Mouse (Mus musculus): ENCODE measurements at regions not wholly inside any gene's neighbourhood (a gene's known extent, or its start where the extent isn't known, plus 50 kb on each side); places are given as distances from the start of the nearest gene placed in this dataset.

DNA sequence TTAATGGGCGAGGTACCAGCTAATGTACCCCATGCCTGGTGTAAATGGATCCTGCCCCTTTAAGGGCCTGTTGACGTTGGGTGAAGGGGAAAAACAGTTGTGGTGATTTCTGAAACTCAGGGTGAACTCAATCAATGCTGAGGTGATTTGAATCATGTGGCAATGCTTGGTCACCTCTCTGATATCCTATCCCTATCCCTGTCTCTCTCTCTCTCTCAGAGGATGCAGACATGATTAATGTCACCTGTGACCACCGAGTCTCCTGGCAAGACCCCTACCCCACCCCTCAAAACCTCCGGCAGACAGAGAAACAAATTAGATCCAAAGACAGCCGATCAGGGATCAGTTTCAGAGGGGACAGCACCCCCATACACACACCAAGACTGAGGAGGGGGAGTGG lies 54.8 kb upstream of the Tbx3 start:
- Histone ChIP-seq H3K79me2 (ENCODE audit: control insufficient read depth, insufficient read depth) (no peaks in the 10 kb centered on the region), H3K4me2 (ENCODE audit: low read depth) (no peak overlapping the region), H3K27me3 (ENCODE audit: control insufficient read depth, insufficient read depth, insufficient read length) (no peaks in the 10 kb centered on the region), H3K36me3 (ENCODE audit: control insufficient read depth, insufficient read depth) (no peaks in the 10 kb centered on the region), H3K4me3 (no peak overlapping the region), H3ac (ENCODE audit: control insufficient read depth, insufficient read length) (no peak overlapping the region)
- TF ChIP-seq POLR2AphosphoS2 (IDR thresholded peaks at IDR 0.05; ENCODE audit: insufficient read length, low read depth) (no peak), REST (IDR thresholded peaks at IDR 0.05; ENCODE audit: insufficient read depth, insufficient read length) (no peak), POLR2A (IDR thresholded peaks at IDR 0.05; ENCODE audit: insufficient read length, low read depth) (no peak), USF1 (IDR thresholded peaks at IDR 0.05; ENCODE audit: low read depth) (no peak), MAX (IDR thresholded peaks at IDR 0.05; ENCODE audit: low read depth) (no peak)

DNA sequence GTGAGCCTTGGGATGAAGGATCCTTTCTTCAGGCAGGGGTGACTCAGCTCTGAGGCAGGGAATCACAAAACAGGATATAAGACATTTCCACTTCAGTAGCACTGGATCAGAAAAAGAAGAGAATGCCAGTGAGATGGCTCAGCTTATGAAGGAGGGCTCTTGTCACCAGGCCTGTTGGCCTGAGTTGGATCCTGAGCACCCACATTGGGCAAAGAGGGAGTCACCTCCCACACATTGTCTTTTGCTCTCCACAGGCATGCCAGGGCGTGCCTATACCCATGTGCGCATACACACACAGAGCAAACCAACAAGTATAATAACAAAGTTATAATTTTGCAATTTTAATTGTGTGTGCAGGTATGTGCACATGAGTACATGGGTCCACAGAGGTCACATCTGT lies 52.6 kb upstream of the Tbx3 start:
- Histone ChIP-seq H3K4me3 (no peak overlapping the region), H3K79me2 (ENCODE audit: control insufficient read depth, insufficient read depth) (no peaks in the 10 kb centered on the region), H3K27me3 (ENCODE audit: control insufficient read depth, insufficient read depth, insufficient read length) (no peaks in the 10 kb centered on the region), H3K36me3 (ENCODE audit: control insufficient read depth, insufficient read depth) (no peaks in the 10 kb centered on the region), H3ac (ENCODE audit: control insufficient read depth, insufficient read length) (no peak overlapping the region), H3K4me2 (ENCODE audit: low read depth) (no peak overlapping the region)
- no peak for TF ChIP-seq CEBPB (IDR thresholded peaks at IDR 0.05; ENCODE audit: insufficient read depth, poor library complexity, severe bottlenecking)
- TF ChIP-seq REST (IDR thresholded peaks at IDR 0.05; ENCODE audit: insufficient read depth, insufficient read length) = no peak
- no peak for TF ChIP-seq MYOG (IDR thresholded peaks at IDR 0.05; ENCODE audit: control insufficient read depth in 1 of 3, insufficient read depth in 1 of 3, insufficient read length in 2 of 3, low read depth in 2 of 3)

DNA sequence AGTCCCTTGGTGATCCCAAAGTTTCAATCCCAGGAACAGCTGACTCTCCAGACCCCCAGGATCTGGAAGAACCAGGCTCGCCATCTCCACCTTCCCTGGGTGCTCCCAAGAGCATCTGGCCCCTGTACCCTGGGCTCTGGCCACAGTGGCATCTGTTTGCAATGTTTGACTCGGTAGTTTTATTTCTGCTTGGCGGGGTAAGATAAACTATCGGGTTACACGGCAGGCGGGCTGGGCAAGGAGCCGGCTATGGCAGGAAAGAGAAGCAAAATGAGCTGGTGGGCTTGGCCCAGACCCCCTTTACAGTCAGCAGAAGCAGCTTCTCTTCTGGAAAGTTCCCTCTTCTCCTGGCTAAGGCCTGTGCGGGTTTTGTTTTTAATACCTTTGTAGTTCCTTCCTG lies 50.6 kb upstream of the Tbx3 start:
- H3K4me3 ChIP-seq = no peak overlapping the region
- no peak for TF ChIP-seq E2F4 (IDR thresholded peaks at IDR 0.05; ENCODE audit: insufficient read depth)
- TF ChIP-seq TCF3 (IDR thresholded peaks at IDR 0.05; ENCODE audit: insufficient read length, low read depth) = no peak
- no peak for TF ChIP-seq MAX (IDR thresholded peaks at IDR 0.05; ENCODE audit: low read depth)
- TF ChIP-seq MYOD1 (IDR thresholded peaks at IDR 0.05; ENCODE audit: control insufficient read depth in 1 of 3, insufficient read length in 2 of 3, low read depth in 2 of 3) = no peak
- TF ChIP-seq POLR2A (IDR thresholded peaks at IDR 0.05; ENCODE audit: insufficient read length, low read depth) = no peak
- no peak for TF ChIP-seq SRF (IDR thresholded peaks at IDR 0.05; ENCODE audit: control insufficient read depth, insufficient read length, low read depth)
- TF ChIP-seq REST (IDR thresholded peaks at IDR 0.05; ENCODE audit: insufficient read depth, insufficient read length) = no peak
- no peak for TF ChIP-seq USF1 (IDR thresholded peaks at IDR 0.05; ENCODE audit: low read depth)
- no peak for TF ChIP-seq MYOG (IDR thresholded peaks at IDR 0.05; ENCODE audit: control insufficient read depth in 1 of 3, insufficient read depth in 1 of 3, insufficient read length in 2 of 3, low read depth in 2 of 3)
- no peak for TF ChIP-seq TCF12 (IDR thresholded peaks at IDR 0.05; ENCODE audit: insufficient read depth, poor library complexity, severe bottlenecking)
- TF ChIP-seq POLR2AphosphoS2 (IDR thresholded peaks at IDR 0.05; ENCODE audit: insufficient read length, low read depth) = no peak
- no peak for TF ChIP-seq CEBPB (IDR thresholded peaks at IDR 0.05; ENCODE audit: insufficient read depth, poor library complexity, severe bottlenecking)
- no peaks in the 10 kb centered on the region for H3K36me3 ChIP-seq (ENCODE audit: control insufficient read depth, insufficient read depth)
- no peak overlapping the region for H3ac ChIP-seq (ENCODE audit: control insufficient read depth, insufficient read length)
- H3K79me2 ChIP-seq (ENCODE audit: control insufficient read depth, insufficient read depth) = no peaks in the 10 kb centered on the region
- no peaks in the 10 kb centered on the region for H3K27me3 ChIP-seq (ENCODE audit: control insufficient read depth, insufficient read depth, insufficient read length)
- H3K4me2 ChIP-seq (ENCODE audit: low read depth) = no peak overlapping the region
